Mouse (Mus musculus) G1E (cell line): ENCODE data around the gene Adamtsl4.

Source experiments
- CTCF ChIP-seq: IDR thresholded peaks from 2 replicates; pipeline ENCODE4 v1.5.1; 2012; ENCODE audit warnings: low read depth, low read length, inconsistent platforms, mixed read lengths
- POLR2AphosphoS5 ChIP-seq: IDR thresholded peaks from 2 replicates; pipeline ENCODE4 v1.6.1; 2012; ENCODE audit warnings: low read depth, low read length, inconsistent platforms; ENCODE audit not compliant: insufficient replicate concordance
- TAL1 ChIP-seq: conservative IDR thresholded peaks from 2 replicates; pipeline ENCODE4 v1.6.1; 2012; ENCODE audit warnings: low read depth, low read length, inconsistent platforms, mixed read lengths

GRCm38 (mm10) chr3:95632648-95633588, 54.8 kb downstream of the Adamtsl4 start:
- TF ChIP-seq CTCF (peak; percentile 52), POLR2AphosphoS5 (no peak), TAL1 (no peak)
